Mouse (Mus musculus): Measurements from ENCODE around the gene Polr3gl. TPM values are rescaled to one million over a fixed set of nuclear protein-coding genes. Genes with fewer than 3 reads are reported as not detected.

Polr3gl gene
- polyA plus RNA-seq, 1 experiment, result 15.3 TPM

DNA sequence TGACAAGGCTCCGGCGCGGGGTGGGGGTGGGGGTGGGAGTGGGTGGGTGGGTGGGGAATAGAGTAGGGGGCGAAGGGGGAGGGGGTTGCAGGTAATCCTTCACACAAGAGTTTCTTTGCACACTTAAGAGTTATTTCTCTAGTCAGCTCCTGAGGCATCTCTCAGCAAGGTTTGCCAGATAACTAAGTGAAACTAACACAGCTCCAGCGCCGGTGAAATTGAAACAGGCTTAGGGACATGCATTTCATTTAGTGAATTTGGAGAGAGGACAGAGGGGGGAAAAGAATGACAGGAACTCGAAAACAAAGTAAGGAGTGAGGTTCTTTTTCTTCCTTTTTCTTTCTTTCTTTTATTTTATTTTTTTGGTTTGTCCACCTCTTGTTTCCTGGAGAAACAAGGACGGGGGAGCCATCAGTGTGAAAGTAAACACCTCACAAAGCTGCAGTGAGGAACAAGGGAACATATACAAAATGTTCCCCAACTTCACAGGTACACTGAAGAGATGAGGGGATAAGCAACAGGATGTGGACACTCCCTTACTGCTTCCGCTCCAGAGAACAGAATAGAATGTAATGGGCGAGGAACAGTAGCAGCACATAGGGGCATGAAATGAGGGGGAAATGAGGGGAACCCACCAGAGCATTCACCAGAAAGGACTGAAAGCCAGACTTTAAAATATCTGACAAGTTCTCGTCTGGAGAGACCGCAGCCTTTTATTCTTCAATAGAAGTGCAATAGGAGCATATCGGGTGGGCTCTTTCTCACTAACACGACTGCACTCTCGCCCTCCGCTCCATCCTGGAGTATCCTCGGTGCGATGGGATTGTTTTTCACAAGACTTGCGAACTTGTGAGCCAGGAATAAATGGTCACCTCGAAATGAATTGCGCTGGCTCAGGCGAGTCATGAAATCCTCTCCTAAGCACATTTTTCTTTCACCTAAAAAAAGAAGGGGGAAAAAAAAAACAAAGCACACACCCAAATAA, 37.0 kb downstream of the Polr3gl start:
- H3K4me1 ChIP-seq (ENCODE audit: control insufficient read depth, insufficient read depth, low read length), result peaks cover 16% of the 10 kb centered on the region; the same call in 1 of the 2 replicates
- peak overlapping the region; percentile 99 for H3K27ac ChIP-seq (ENCODE audit: insufficient read depth, low read depth, low read length)
- peak overlapping the region; percentile 67 for H3K4me3 ChIP-seq (ENCODE audit: insufficient read depth, low read depth, low read length)
- TF ChIP-seq CTCF (conservative IDR thresholded peaks at IDR 0.05; ENCODE audit: insufficient read depth, insufficient read length, low read depth, low read length) (no peak), POLR2A (IDR thresholded peaks at IDR 0.05; ENCODE audit: low read depth, low read length) (no peak)
- peak; percentile 60 for DNase-seq
- H3K27me3 ChIP-seq (replicated peaks; ENCODE audit: control insufficient read depth, insufficient read depth, low read length), result no peaks in the 10 kb centered on the region
- H3K36me3 ChIP-seq (ENCODE audit: control insufficient read depth, insufficient read depth, low read length), result peaks cover 28% of the 10 kb centered on the region
- 5% methylated on average over 22 of the region's 22 CpGs for WGBS

DNA sequence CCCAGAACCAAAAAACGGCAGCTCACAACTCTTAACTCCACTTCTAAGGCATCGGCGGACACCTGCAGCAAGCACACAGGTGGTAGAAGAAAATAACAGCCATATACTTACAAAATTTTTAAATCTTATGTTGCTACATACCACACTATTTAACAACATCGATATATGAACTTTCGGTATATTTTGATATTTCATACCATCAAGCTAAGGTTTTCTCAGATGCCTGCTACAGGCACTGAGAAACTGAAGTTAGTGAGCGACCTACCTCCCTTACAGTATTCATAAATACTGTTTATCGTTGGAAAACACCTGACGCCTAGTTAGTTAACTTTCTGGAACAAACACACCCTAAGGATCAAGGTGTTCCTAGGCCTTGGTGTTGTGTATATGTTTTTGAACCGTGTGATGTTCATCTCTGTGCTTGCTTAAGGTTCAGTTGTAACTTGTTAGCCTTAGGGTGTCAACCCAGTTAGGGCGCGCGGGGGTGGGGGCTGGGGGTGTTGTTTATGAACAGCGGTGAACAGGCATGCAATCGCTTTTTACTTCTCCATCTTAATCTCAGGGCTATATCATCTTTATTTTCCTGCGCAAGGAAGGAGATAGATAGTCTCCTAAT, 37.9 kb downstream of the Polr3gl start:
- TF ChIP-seq POLR2A (IDR thresholded peaks at IDR 0.05; ENCODE audit: low read depth, low read length) (no peak), CTCF (conservative IDR thresholded peaks at IDR 0.05; ENCODE audit: insufficient read depth, insufficient read length, low read depth, low read length) (no peak)
- WGBS, result 52% methylated on average over 15 of the region's 15 CpGs
- H3K27ac ChIP-seq (ENCODE audit: insufficient read depth, low read depth, low read length), result peak overlapping the region; percentile 97
- peaks cover 23% of the 10 kb centered on the region; the same call in 1 of the 2 replicates for H3K4me1 ChIP-seq (ENCODE audit: control insufficient read depth, insufficient read depth, low read length)
- DNase-seq, result peak; percentile 29
- peaks cover 23% of the 10 kb centered on the region for H3K36me3 ChIP-seq (ENCODE audit: control insufficient read depth, insufficient read depth, low read length)
- no peak overlapping the region for H3K4me3 ChIP-seq (ENCODE audit: insufficient read depth, low read depth, low read length)
- H3K27me3 ChIP-seq (replicated peaks; ENCODE audit: control insufficient read depth, insufficient read depth, low read length), result no peaks in the 10 kb centered on the region

DNA sequence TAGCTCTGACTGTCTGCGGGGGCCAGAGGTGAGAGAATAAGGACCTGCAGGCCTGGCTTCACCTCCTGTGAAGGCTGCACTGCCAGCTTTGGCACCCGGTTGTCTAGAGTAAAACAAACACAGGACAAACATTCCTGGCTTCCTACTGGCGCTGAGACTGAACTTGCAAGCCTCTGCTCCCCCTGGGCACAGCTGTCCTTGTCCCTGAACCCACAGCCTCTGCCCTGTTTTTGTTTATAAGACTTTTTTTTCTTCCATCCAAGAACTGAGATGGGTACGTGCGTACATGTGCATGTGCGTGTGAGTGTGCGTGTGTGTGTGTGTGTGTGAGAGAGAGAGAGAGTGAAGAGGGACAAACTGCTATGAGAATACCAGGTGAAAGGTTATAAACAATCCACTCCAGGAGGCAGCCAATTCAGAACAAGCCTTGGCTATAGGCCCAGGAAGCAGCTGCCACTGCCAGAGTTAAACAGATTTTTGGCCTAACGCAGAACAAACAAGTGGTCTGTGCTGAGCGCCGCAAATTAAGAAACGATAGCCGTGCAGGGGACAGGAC, 38.9 kb downstream of the Polr3gl start:
- Histone ChIP-seq H3K4me1 (ENCODE audit: control insufficient read depth, insufficient read depth, low read length) (peaks cover 23% of the 10 kb centered on the region; the same call in 1 of the 2 replicates), H3K36me3 (ENCODE audit: control insufficient read depth, insufficient read depth, low read length) (peaks cover 13% of the 10 kb centered on the region), H3K4me3 (ENCODE audit: insufficient read depth, low read depth, low read length) (no peak overlapping the region), H3K27me3 (replicated peaks; ENCODE audit: control insufficient read depth, insufficient read depth, low read length) (no peaks in the 10 kb centered on the region), H3K27ac (ENCODE audit: insufficient read depth, low read depth, low read length) (peak overlapping the region; percentile 97)
- 5% methylated on average over 12 of the region's 12 CpGs for WGBS
- TF ChIP-seq CTCF (conservative IDR thresholded peaks at IDR 0.05; ENCODE audit: insufficient read depth, insufficient read length, low read depth, low read length) (no peak), POLR2A (IDR thresholded peaks at IDR 0.05; ENCODE audit: low read depth, low read length) (no peak)
- peak; percentile 96 for DNase-seq

DNA sequence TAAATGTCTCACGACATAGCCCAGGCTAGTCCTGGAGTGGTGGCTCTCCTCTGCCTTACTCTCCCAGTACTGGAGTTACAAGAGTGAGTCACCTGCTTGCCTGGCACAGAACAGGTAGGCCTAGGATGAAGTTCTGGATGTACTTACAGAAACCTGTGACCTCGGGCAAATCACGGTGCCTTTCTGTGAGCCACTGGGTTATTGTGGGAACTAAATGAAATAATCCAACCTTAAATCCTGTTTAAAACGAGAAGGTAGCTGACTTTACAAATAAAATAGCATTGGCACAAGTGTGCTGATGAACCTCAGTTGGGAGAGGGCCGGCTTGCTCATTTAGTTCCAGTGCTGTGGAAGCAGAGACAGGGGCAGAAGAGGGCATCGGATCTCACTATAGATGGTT, 39.7 kb downstream of the Polr3gl start:
- Histone ChIP-seq H3K4me1 (ENCODE audit: control insufficient read depth, insufficient read depth, low read length) (peaks cover 23% of the 10 kb centered on the region; the same call in 1 of the 2 replicates), H3K27me3 (replicated peaks; ENCODE audit: control insufficient read depth, insufficient read depth, low read length) (no peaks in the 10 kb centered on the region), H3K36me3 (ENCODE audit: control insufficient read depth, insufficient read depth, low read length) (peaks cover 5% of the 10 kb centered on the region; the same call in 1 of the 2 replicates), H3K4me3 (ENCODE audit: insufficient read depth, low read depth, low read length) (no peak overlapping the region), H3K27ac (ENCODE audit: insufficient read depth, low read depth, low read length) (peak overlapping the region; percentile 97)
- 59% methylated on average over 6 of the region's 6 CpGs for WGBS
- TF ChIP-seq POLR2A (IDR thresholded peaks at IDR 0.05; ENCODE audit: low read depth, low read length) (no peak), CTCF (conservative IDR thresholded peaks at IDR 0.05; ENCODE audit: insufficient read depth, insufficient read length, low read depth, low read length) (no peak)
- no peak for DNase-seq

DNA sequence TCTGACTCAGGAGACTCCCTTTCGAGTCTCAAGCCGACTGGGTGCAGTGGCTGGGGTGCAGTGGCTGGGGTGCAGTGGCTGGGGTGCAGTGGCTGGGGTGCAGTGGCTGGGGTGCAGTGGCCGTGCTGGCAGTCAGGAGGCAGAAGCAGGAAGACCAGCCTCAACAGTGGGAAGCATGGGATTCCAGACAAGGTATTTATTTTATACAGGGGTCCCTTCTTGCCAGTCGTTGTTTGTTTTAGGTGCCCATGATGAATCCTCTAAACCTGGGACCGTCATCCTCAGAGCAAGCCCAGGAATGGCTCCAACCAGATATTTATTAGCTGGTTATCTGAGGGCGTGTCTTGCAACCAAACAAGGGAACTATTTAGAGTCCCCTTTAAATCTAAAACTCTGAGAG, 40.4 kb downstream of the Polr3gl start:
- Histone ChIP-seq H3K4me1 (ENCODE audit: control insufficient read depth, insufficient read depth, low read length) (peaks cover 23% of the 10 kb centered on the region; the same call in 1 of the 2 replicates), H3K4me3 (ENCODE audit: insufficient read depth, low read depth, low read length) (no peak overlapping the region), H3K27ac (ENCODE audit: insufficient read depth, low read depth, low read length) (peak overlapping the region; percentile 97; the same call in 1 of the 2 replicates), H3K36me3 (ENCODE audit: control insufficient read depth, insufficient read depth, low read length) (no peaks in the 10 kb centered on the region; the same call in 1 of the 2 replicates), H3K27me3 (replicated peaks; ENCODE audit: control insufficient read depth, insufficient read depth, low read length) (no peaks in the 10 kb centered on the region)
- no peak for TF ChIP-seq CTCF (conservative IDR thresholded peaks at IDR 0.05; ENCODE audit: insufficient read depth, insufficient read length, low read depth, low read length)
- TF ChIP-seq POLR2A (IDR thresholded peaks at IDR 0.05; ENCODE audit: low read depth, low read length), result no peak
- 82% methylated on average over 6 of the region's 6 CpGs for WGBS
- no peak for DNase-seq

DNA sequence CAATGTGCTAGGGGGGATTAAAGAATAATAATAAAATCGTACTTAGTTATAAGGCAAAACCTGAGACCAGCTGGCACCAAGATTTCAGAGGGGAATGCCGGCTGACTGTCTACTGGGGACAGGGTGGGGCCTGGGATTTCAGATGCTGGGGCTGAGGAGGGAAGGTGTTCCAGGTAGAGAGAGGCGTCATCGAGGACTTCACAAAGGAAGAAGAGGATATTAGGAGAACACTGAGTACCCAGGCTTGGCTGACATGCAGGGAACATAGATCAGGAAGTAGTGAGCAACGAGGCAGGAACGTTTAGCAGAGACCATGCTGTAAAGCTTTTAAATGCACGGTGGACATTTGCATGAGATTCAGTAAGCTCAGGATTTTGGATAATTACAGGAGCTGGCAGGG, 42.1 kb downstream of the Polr3gl start:
- TF ChIP-seq CTCF (conservative IDR thresholded peaks at IDR 0.05; ENCODE audit: insufficient read depth, insufficient read length, low read depth, low read length) (no peak), POLR2A (IDR thresholded peaks at IDR 0.05; ENCODE audit: low read depth, low read length) (no peak)
- peak overlapping the region; percentile 71 for H3K27ac ChIP-seq (ENCODE audit: insufficient read depth, low read depth, low read length)
- no peak for DNase-seq
- no peaks in the 10 kb centered on the region for H3K36me3 ChIP-seq (ENCODE audit: control insufficient read depth, insufficient read depth, low read length)
- H3K27me3 ChIP-seq (replicated peaks; ENCODE audit: control insufficient read depth, insufficient read depth, low read length), result no peaks in the 10 kb centered on the region
- peaks cover 25% of the 10 kb centered on the region; the same call in 1 of the 2 replicates for H3K4me1 ChIP-seq (ENCODE audit: control insufficient read depth, insufficient read depth, low read length)
- 47% methylated on average over 7 of the region's 7 CpGs for WGBS
- H3K4me3 ChIP-seq (ENCODE audit: insufficient read depth, low read depth, low read length), result no peak overlapping the region

All from kidney, adult 2 months (tissue).